Mouse (Mus musculus) bone marrow, adult 2 months (tissue): ENCODE results near the gene Sox13.

Source experiments
- CTCF ChIP-seq: fragments of 200-500 bp; IDR thresholded peaks from 2 replicates; pipeline ENCODE4 v1.5.1; 2011; ENCODE audit warnings: low read length, control low read depth; ENCODE audit not compliant: control insufficient read depth, insufficient read depth
- POLR2A ChIP-seq: fragments of 200-500 bp; IDR thresholded peaks from 2 replicates; pipeline ENCODE4 v1.6.1; 2011; ENCODE audit warnings: low read depth, mild to moderate bottlenecking, control low read depth, low read length, borderline replicate concordance; ENCODE audit not compliant: control insufficient read depth

DNA sequence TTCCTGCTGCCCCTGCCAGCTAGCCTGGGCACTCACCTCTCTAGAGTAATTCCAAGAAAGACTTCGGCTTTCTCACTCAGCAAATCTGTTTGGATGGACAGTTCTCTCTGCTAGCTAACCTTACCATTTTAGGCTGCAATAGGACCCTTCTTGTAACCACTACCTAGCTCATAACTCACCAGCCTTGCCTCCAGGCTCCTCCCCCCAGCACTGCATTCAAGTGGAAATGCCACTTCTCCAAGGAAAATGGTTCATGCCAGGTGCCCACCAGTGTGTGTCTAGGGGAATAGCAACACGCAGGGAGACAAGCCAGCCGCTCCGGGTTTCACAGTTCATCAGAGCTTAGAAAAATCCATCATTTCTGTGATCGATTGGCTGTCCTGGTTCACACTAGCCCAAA, 46.6 kb downstream of the Sox13 start:
- TF ChIP-seq CTCF, result no peak
- no peak for TF ChIP-seq POLR2A
